Mouse (Mus musculus) layer of hippocampus, postnatal 36 days (tissue): Measurements from ENCODE around the gene Gm3336. TPM values are rescaled to one million over a fixed set of nuclear protein-coding genes. Genes with fewer than 3 reads are reported as not detected.
A peak's percentile ranks its signal among the peaks of the same experiment; 100 is the strongest.

ENCODE experiments used
- DNase-seq, 2 experiments: peaks; one replicate each; pipeline ENCODE4 v3.0.0; 2022
- total RNA-seq, 2 experiments: library from RNA; stranded (reverse); gene quantifications; 2 replicates each; pipeline ENCODE4 v1.2.3; 2021

The Gm3336 gene
- total RNA-seq, 2 experiments from 2014 or later, result not detected

GRCm38 (mm10) chr8:70696019-70696885 is 22.1 kb upstream of the Gm3336 start:
- no peak for DNase-seq

- DNase-seq, result no peak
Observed at GRCm38 (mm10) chr8:70696946-70697345, 21.4 kb upstream of the Gm3336 start.

GRCm38 (mm10) chr8:70697366-70698250 is 20.7 kb upstream of the Gm3336 start:
- DNase-seq, result no peak

GRCm38 (mm10) chr8:70698310-70699109 is 19.8 kb upstream of the Gm3336 start, which contains the start of gene Jund:
Jund (plus strand) TSS chr8:70698949.
- peak; percentile 99 for DNase-seq

- peak in 1 of 2 experiments; percentile 58 for DNase-seq
Observed at GRCm38 (mm10) chr8:70699116-70699833, 19.1 kb upstream of the Gm3336 start.

- peak; percentile 83 to 86 for DNase-seq
Observed at GRCm38 (mm10) chr8:70699834-70700554, 18.3 kb upstream of the Gm3336 start.

GRCm38 (mm10) chr8:70700555-70700922 is 17.8 kb upstream of the Gm3336 start:
- DNase-seq, result peak; percentile 81

GRCm38 (mm10) chr8:70701048-70701981 is 17.0 kb upstream of the Gm3336 start:
- DNase-seq, result no peak

- DNase-seq, result no peak
Observed at GRCm38 (mm10) chr8:70701982-70702841, 16.1 kb upstream of the Gm3336 start.

- peak; percentile 36 to 49 for DNase-seq
Observed at GRCm38 (mm10) chr8:70702842-70703182, 15.5 kb upstream of the Gm3336 start.

GRCm38 (mm10) chr8:70703287-70703686 is 15.1 kb upstream of the Gm3336 start, which contains the start of gene Iqcn:
Iqcn (plus strand) TSS chr8:70703457.
- no peak for DNase-seq

- DNase-seq, result no peak
Observed at GRCm38 (mm10) chr8:70708281-70708680, 10.1 kb upstream of the Gm3336 start.

GRCm38 (mm10) chr8:70709794-70710193 is 8.5 kb upstream of the Gm3336 start:
- DNase-seq, result no peak

GRCm38 (mm10) chr8:70710296-70710695 is 8.0 kb upstream of the Gm3336 start:
- no peak for DNase-seq

GRCm38 (mm10) chr8:70711041-70711440 is 7.3 kb upstream of the Gm3336 start:
- DNase-seq, result no peak

GRCm38 (mm10) chr8:70713991-70714390 is 4.4 kb upstream of the Gm3336 start:
- DNase-seq, result no peak

GRCm38 (mm10) chr8:70715086-70715485 is 3.3 kb upstream of the Gm3336 start:
- DNase-seq, result no peak

- no peak for DNase-seq
Observed at GRCm38 (mm10) chr8:70716521-70717400, 1.6 kb upstream of the Gm3336 start.
